8 mouse cellular contexts compared by ENCODE assay signal in genomic region chr10:42860159-42860911, GRCm38 (mm10). TPM values are rescaled to one million over a fixed set of nuclear protein-coding genes. Genes with fewer than 3 reads are reported as not detected.
DNase-seq lines count a peak whose midpoint lies in the region; ATAC-seq and TF ChIP-seq lines count a peak whose summit lies in the region.

TSS of gene Scml4 (plus strand) at chr10:42860370.

- peak; percentile 78 for ATAC-seq in midbrain, embryonic 12.5 days (ENCODE audit: low FRiP score, low read depth)

- peak within 1 kb of the TSS; percentile 44 for H3K4me3 ChIP-seq in layer of hippocampus, adult 2 months
- H3K4me3 ChIP-seq in hindbrain, embryonic 10.5 days, result peak within 1 kb of the TSS; percentile 31
- H3K4me3 ChIP-seq in midbrain, embryonic 12.5 days, result peak within 1 kb of the TSS; percentile 32
- peak within 1 kb of the TSS; percentile 62 for H3K4me3 ChIP-seq in spleen, adult 2 months (ENCODE audit: extremely low read depth, insufficient read depth, insufficient read length)

- no peaks in the 10 kb centered on the region for H3K36me3 ChIP-seq in hindbrain, embryonic 10.5 days
- no peaks in the 10 kb centered on the region for H3K36me3 ChIP-seq in midbrain, embryonic 12.5 days
- no peaks in the 10 kb centered on the region for H3K36me3 ChIP-seq in spleen, adult 2 months (ENCODE audit: control insufficient read depth, insufficient read depth, low read length)

- peak within 1 kb of the TSS; percentile 52 for H3K4me2 ChIP-seq in midbrain, embryonic 12.5 days (replicated peaks)

- peak; percentile 75 for TF ChIP-seq POLR2A in spleen, adult 2 months (IDR thresholded peaks at IDR 0.05; ENCODE audit: low read depth, low read length)

- H3K4me1 ChIP-seq in hindbrain, embryonic 10.5 days (replicated peaks), result peaks cover 33% of the 10 kb centered on the region
- H3K4me1 ChIP-seq in midbrain, embryonic 12.5 days, result peaks cover 38% of the 10 kb centered on the region
- H3K4me1 ChIP-seq in spleen, adult 2 months (ENCODE audit: control insufficient read depth, insufficient read depth, insufficient read length), result peaks cover 2% of the 10 kb centered on the region

- TF ChIP-seq CTCF in layer of hippocampus, adult 2 months (conservative IDR thresholded peaks at IDR 0.05), result no peak
- TF ChIP-seq CTCF in spleen, adult 2 months (IDR thresholded peaks at IDR 0.05; ENCODE audit: extremely low read depth, insufficient read depth, insufficient read length, insufficient replicate concordance), result no peak

- DNase-seq in layer of hippocampus, adult 2 months (ENCODE audit: low spot score in 2 of 2), result peak; percentile 17 to 42
- no peak for DNase-seq in layer of hippocampus, postnatal 25 days (ENCODE audit: extremely low spot score in 1 of 2, low spot score in 1 of 2)
- DNase-seq in embryo, embryonic 11 days, result peak; percentile 78
- DNase-seq in hindbrain, embryonic 10.5 days (ENCODE audit: low spot score), result peak; percentile 35
- DNase-seq in left cerebral cortex, postnatal 25 days (ENCODE audit: low spot score in 2 of 2), result peak; percentile 59 to 60
- DNase-seq in spleen, adult 2 months (ENCODE audit: low read depth in 1 of 2, low spot score in 2 of 2), result peak; percentile 72 to 95
- DNase-seq in ovary, postnatal 14 days (ENCODE audit: low spot score), result no peak

- intact Hi-C loops in left cerebral cortex, postnatal 25 days (cut with DNase I), result loop anchor here (5.0 kb wide), 1 partner anchor 82 kb away; no protein-coding TSS in a partner anchor

- peaks cover 9% of the 10 kb centered on the region for H3K27me3 ChIP-seq in hindbrain, embryonic 10.5 days (ENCODE audit: insufficient read depth, poor library complexity, severe bottlenecking)
- no peaks in the 10 kb centered on the region; the same call in 1 of the 2 replicates for H3K27me3 ChIP-seq in midbrain, embryonic 12.5 days
- H3K27me3 ChIP-seq in spleen, adult 2 months (ENCODE audit: control insufficient read depth, insufficient read depth, low read length), result no peaks in the 10 kb centered on the region

- 50% methylated on average over 17 of the region's 17 CpGs for WGBS in hindbrain, embryonic 10.5 days
- WGBS in midbrain, embryonic 12.5 days, result 30% methylated on average over 17 of the region's 17 CpGs
- 7% methylated on average over 17 of the region's 17 CpGs for WGBS in spleen, adult 2 months

- peak within 1 kb of the TSS; percentile 44; the same call in 1 of the 2 replicates for H3K27ac ChIP-seq in layer of hippocampus, adult 2 months
- H3K27ac ChIP-seq in hindbrain, embryonic 10.5 days, result peak within 1 kb of the TSS; percentile 62; the same call in 1 of the 2 replicates
- peak within 1 kb of the TSS; percentile 72 for H3K27ac ChIP-seq in midbrain, embryonic 12.5 days (replicated peaks)
- peak within 1 kb of the TSS; percentile 93 for H3K27ac ChIP-seq in spleen, adult 2 months (ENCODE audit: insufficient read depth, low read length)

- peak within 1 kb of the TSS; percentile 37; the same call in 1 of the 2 replicates for H3K9ac ChIP-seq in midbrain, embryonic 12.5 days (replicated peaks)

- peaks cover 3% of the 10 kb centered on the region; the same call in 1 of the 2 replicates for H3K9me3 ChIP-seq in hindbrain, embryonic 10.5 days
- H3K9me3 ChIP-seq in midbrain, embryonic 12.5 days, result no peaks in the 10 kb centered on the region

RNA-seq across cellular contexts. Expression of gene Scml4, which starts in this region (rescaled TPM):
- 1 to 10 TPM; 3.7 to 5.6 TPM for total RNA-seq in layer of hippocampus, adult 2 months (2021)
- 1 to 10 TPM; 5.1 to 5.3 TPM for total RNA-seq in layer of hippocampus, postnatal 25 days (2021)
- 0.86 and 1.8 TPM in 2 replicates for polyA plus RNA-seq in hindbrain, embryonic 10.5 days (2016; fragmentation: Nextera tagmentation; extraction: Ambion mirVana)
- total RNA-seq in left cerebral cortex, postnatal 25 days (2021), result 1 to 10 TPM; 3.7 to 4.1 TPM
- 3.4 and 5.4 TPM in 2 replicates for polyA plus RNA-seq in midbrain, embryonic 12.5 days (2016; fragmentation: Nextera tagmentation; extraction: Ambion mirVana)
- polyA plus RNA-seq in spleen, adult 2 months (2012; rRNA removed), result 24.6 and 34.7 TPM in 2 replicates

Comparison
In these comparisons a context has a peak if more than half of its experiments do, and no peak if none do; other contexts are left out.
1. DNase-seq: peak in layer of hippocampus, adult 2 months (2 of 2), embryo, embryonic 11 days (single experiment), hindbrain, embryonic 10.5 days (single experiment), left cerebral cortex, postnatal 25 days (2 of 2) and spleen, adult 2 months (2 of 2); none in layer of hippocampus, postnatal 25 days (0 of 2) and ovary, postnatal 14 days (single experiment).
2. Peak in every context shown above with its lines, with median percentiles within 50 percentile points of each other: H3K27ac ChIP-seq and H3K4me3 ChIP-seq.